Comparison of ENCODE assay signal across 10 mouse cellular contexts in genomic region chr5:138947487-138947886, GRCm38 (mm10). TPM values are rescaled to one million over a fixed set of nuclear protein-coding genes. Genes with fewer than 3 reads are reported as not detected.
DNase-seq lines count a peak whose midpoint lies in the region; ATAC-seq and TF ChIP-seq lines count a peak whose summit lies in the region.
"Had no signal": no experiment of that assay in that cellular context is flagged by ENCODE, and none has a peak within 500 bp of the region (broad histone marks: within the 10 kb centered on the region; RNA-seq: fewer than 3 reads in every experiment).

No protein-coding gene starts in this region.

- no peak for TF ChIP-seq POLR2A in heart, adult 2 months (IDR thresholded peaks at IDR 0.05; ENCODE audit: insufficient read depth, low read depth, low read length)
- TF ChIP-seq POLR2A in brain, embryonic 14.5 days (IDR thresholded peaks at IDR 0.05; ENCODE audit: borderline replicate concordance, extremely low read depth, insufficient read depth, insufficient read length, poor library complexity, severe bottlenecking): no peak

- DNase-seq in heart, adult 2 months: no peak
- DNase-seq in kidney, adult 8-10 months: no peak
- DNase-seq in brain, embryonic 14.5 days (ENCODE audit: low read depth): peak; percentile 62
- no peak for DNase-seq in adrenal gland, postnatal 10 days
- DNase-seq: thymus, postnatal 36 days had no signal

- H3K4me3 ChIP-seq in heart, embryonic 11.5 days (ENCODE audit: low read depth, low read length): no peak overlapping the region
- no peak overlapping the region for H3K4me3 ChIP-seq in heart, adult 2 months
- no peak overlapping the region for H3K4me3 ChIP-seq in kidney, embryonic 16.5 days (ENCODE audit: low read length)
- H3K4me3 ChIP-seq in intestine, postnatal 0 days (ENCODE audit: low read depth, low read length): no peak overlapping the region
- H3K4me3 ChIP-seq: hindbrain, embryonic 15.5 days; midbrain, embryonic 12.5 days had no signal

- peak overlapping the region; percentile 23 for H3K4me2 ChIP-seq in heart, embryonic 11.5 days
- peak overlapping the region; percentile 16; the same call in 1 of the 2 replicates for H3K4me2 ChIP-seq in kidney, embryonic 16.5 days (replicated peaks; ENCODE audit: low read depth, low read length)
- H3K4me2 ChIP-seq in intestine, postnatal 0 days (replicated peaks; ENCODE audit: low read depth): peak overlapping the region; percentile 48; the same call in 1 of the 2 replicates
- H3K4me2 ChIP-seq: hindbrain, embryonic 15.5 days had no signal

- intact Hi-C loops in heart, adult 2 months (cut with DNase I): no loop called here

- peak overlapping the region; percentile 42 for H3K27ac ChIP-seq in heart, embryonic 11.5 days (ENCODE audit: low read depth, low read length)
- H3K27ac ChIP-seq in heart, adult 2 months: no peak overlapping the region
- H3K27ac ChIP-seq in kidney, embryonic 16.5 days (ENCODE audit: low read length): no peak overlapping the region
- H3K27ac ChIP-seq in intestine, postnatal 0 days (ENCODE audit: low read depth, low read length): no peak overlapping the region
- H3K27ac ChIP-seq: hindbrain, embryonic 15.5 days; midbrain, embryonic 12.5 days had no signal

- no peaks in the 10 kb centered on the region for H3K79me2 ChIP-seq in heart, adult 2 months (replicated peaks; ENCODE audit: control insufficient read depth, insufficient read depth, low read length)

- no peaks in the 10 kb centered on the region for H3K36me3 ChIP-seq in heart, embryonic 11.5 days (ENCODE audit: control insufficient read depth, insufficient read depth, low read length)
- H3K36me3 ChIP-seq in heart, adult 2 months (ENCODE audit: control insufficient read depth, insufficient read depth, low read length): no peaks in the 10 kb centered on the region
- no peaks in the 10 kb centered on the region for H3K36me3 ChIP-seq in kidney, embryonic 16.5 days (ENCODE audit: insufficient read depth, low read length)
- no peaks in the 10 kb centered on the region for H3K36me3 ChIP-seq in intestine, postnatal 0 days (ENCODE audit: control insufficient read depth, insufficient read depth)
- H3K36me3 ChIP-seq: hindbrain, embryonic 15.5 days; midbrain, embryonic 12.5 days had no signal

- ATAC-seq in heart, embryonic 11.5 days (replicated peaks; ENCODE audit: insufficient number of reproducible peaks, low FRiP score, low TSS enrichment): no peak
- ATAC-seq in kidney, embryonic 16.5 days (ENCODE audit: low FRiP score, low TSS enrichment): no peak
- ATAC-seq in intestine, postnatal 0 days: no peak

- H3K9me3 ChIP-seq in heart, embryonic 11.5 days (replicated peaks; ENCODE audit: control insufficient read depth, low read length): no peaks in the 10 kb centered on the region
- no peaks in the 10 kb centered on the region for H3K9me3 ChIP-seq in kidney, embryonic 16.5 days (ENCODE audit: low read length)
- no peaks in the 10 kb centered on the region for H3K9me3 ChIP-seq in intestine, postnatal 0 days (ENCODE audit: control insufficient read depth)
- H3K9me3 ChIP-seq: hindbrain, embryonic 15.5 days; midbrain, embryonic 12.5 days had no signal

- no peak for TF ChIP-seq CTCF in heart, adult 2 months (IDR thresholded peaks at IDR 0.05)
- TF ChIP-seq CTCF in brain, embryonic 14.5 days (IDR thresholded peaks at IDR 0.05; ENCODE audit: borderline replicate concordance, extremely low read depth, insufficient read depth, insufficient read length): no peak
- no peak for TF ChIP-seq CTCF in intestine, postnatal 0 days (IDR thresholded peaks at IDR 0.05; ENCODE audit: low read depth)

- H3K9ac ChIP-seq in heart, embryonic 11.5 days (ENCODE audit: low read depth, low read length): no peak overlapping the region
- H3K9ac ChIP-seq in heart, adult 2 months (ENCODE audit: low read depth, low read length): no peak overlapping the region
- no peak overlapping the region for H3K9ac ChIP-seq in kidney, embryonic 16.5 days (replicated peaks; ENCODE audit: low read length)
- H3K9ac ChIP-seq in intestine, postnatal 0 days (ENCODE audit: low read depth, low read length): no peak overlapping the region
- H3K9ac ChIP-seq: hindbrain, embryonic 15.5 days; midbrain, embryonic 12.5 days had no signal

- WGBS in heart, embryonic 11.5 days (ENCODE audit: insufficient replicate concordance): 84% methylated on average over 5 of the region's 5 CpGs
- 87% methylated on average over 5 of the region's 5 CpGs for WGBS in heart, adult 2 months
- WGBS in kidney, embryonic 16.5 days: 63% methylated on average over 5 of the region's 5 CpGs
- WGBS in intestine, postnatal 0 days: 83% methylated on average over 5 of the region's 5 CpGs

- H3K27me3 ChIP-seq in heart, embryonic 11.5 days (ENCODE audit: control insufficient read depth, insufficient read depth, low read length): no peaks in the 10 kb centered on the region
- no peaks in the 10 kb centered on the region for H3K27me3 ChIP-seq in heart, adult 2 months (ENCODE audit: control insufficient read depth, insufficient read depth, low read length)
- H3K27me3 ChIP-seq in kidney, embryonic 16.5 days (ENCODE audit: insufficient read depth, low read length): no peaks in the 10 kb centered on the region
- 0 out of 2 replicates have a peak, but pooled peaks cover 2% of the 10 kb centered on the region for H3K27me3 ChIP-seq in intestine, postnatal 0 days (replicated peaks; ENCODE audit: control insufficient read depth, insufficient read depth, low read length)
- H3K27me3 ChIP-seq: hindbrain, embryonic 15.5 days; midbrain, embryonic 12.5 days had no signal

- H3K4me1 ChIP-seq in heart, embryonic 11.5 days (ENCODE audit: control insufficient read depth, insufficient read depth, low read length): peaks cover 22% of the 10 kb centered on the region
- peaks cover 2% of the 10 kb centered on the region for H3K4me1 ChIP-seq in heart, adult 2 months (ENCODE audit: control insufficient read depth, insufficient read depth, low read length)
- peaks cover 28% of the 10 kb centered on the region for H3K4me1 ChIP-seq in kidney, embryonic 16.5 days (ENCODE audit: insufficient read depth, low read length)
- H3K4me1 ChIP-seq in intestine, postnatal 0 days (replicated peaks; ENCODE audit: control insufficient read depth, insufficient read depth, low read length): peaks cover 28% of the 10 kb centered on the region

- no peak for TF ChIP-seq EP300 in heart, adult 2 months (IDR thresholded peaks at IDR 0.05; ENCODE audit: insufficient read depth, low read depth, low read length)

RNA-seq across cellular contexts. Expression of gene Pdgfa, which starts 49.7 kb away (rescaled TPM):
- polyA plus RNA-seq in heart, embryonic 11.5 days (2014; fragmentation: Nextera tagmentation; extraction: Ambion mirVana): 29.3 and 30.8 TPM in 2 replicates
- total RNA-seq in heart, adult 2 months (2021): 10 to 100 TPM; 19.6 to 20.7 TPM
- 13.2 and 14.2 TPM in 2 replicates for polyA plus RNA-seq in heart, adult 2 months (2012; rRNA removed)
- 57.1 and 58.6 TPM in 2 replicates for polyA plus RNA-seq in kidney, embryonic 16.5 days (2015; fragmentation: Nextera tagmentation; extraction: Ambion mirVana)
- polyA plus RNA-seq in brain, embryonic 14.5 days (2012; rRNA removed): 6.5 and 9.7 TPM in 2 replicates
- 64.4 and 72.0 TPM in 2 replicates for polyA plus RNA-seq in intestine, postnatal 0 days (2015; fragmentation: Nextera tagmentation; extraction: Ambion mirVana)
- 10 to 100 TPM; 22.0 to 23.3 TPM for total RNA-seq in adrenal gland, postnatal 10 days (2021)
